Mouse (Mus musculus) G1E-ER4 (cell line): Measurements from ENCODE around the gene Dgkd. TPM values are rescaled to one million over a fixed set of nuclear protein-coding genes. Genes with fewer than 3 reads are reported as not detected.

ENCODE experiments used
- GATA1 ChIP-seq: IDR thresholded peaks from one replicate; pipeline ENCODE4 v1.8.0; 2012; ENCODE audit warnings: low read length, inconsistent platforms
- polyA plus RNA-seq: library from polyadenylated mRNA; stranded (reverse); fragments of >175 nt; gene quantifications from 2 replicates; pipeline ENCODE4 v1.2.3, GENCODE M21; 2012

Gene Dgkd
- polyA plus RNA-seq, 1 experiment, result 15.5 TPM

GRCm38 (mm10) chr1:87935546-87935945 lies 82.5 kb downstream of the Dgkd start:
- TF ChIP-seq GATA1, result no peak

- no peak for TF ChIP-seq GATA1
Observed at GRCm38 (mm10) chr1:87936075-87936474, 83.0 kb downstream of the Dgkd start.

- TF ChIP-seq GATA1, result no peak
Observed at GRCm38 (mm10) chr1:87936516-87936915, 83.4 kb downstream of the Dgkd start.

- no peak for TF ChIP-seq GATA1
Observed at GRCm38 (mm10) chr1:87941765-87942164, 88.7 kb downstream of the Dgkd start.

GRCm38 (mm10) chr1:87947681-87948091 lies 94.6 kb downstream of the Dgkd start:
- no peak for TF ChIP-seq GATA1

- no peak for TF ChIP-seq GATA1
Observed at GRCm38 (mm10) chr1:87951641-87952040, 98.6 kb downstream of the Dgkd start.

- TF ChIP-seq GATA1, result no peak
Observed at GRCm38 (mm10) chr1:87953073-87953472, 100.0 kb downstream of the Dgkd start.

- TF ChIP-seq GATA1, result no peak
Observed at GRCm38 (mm10) chr1:87958931-87959330, 105.8 kb downstream of the Dgkd start.

GRCm38 (mm10) chr1:87959532-87959931 lies 106.4 kb downstream of the Dgkd start:
- no peak for TF ChIP-seq GATA1

- peak; percentile 81 for TF ChIP-seq GATA1
Observed at GRCm38 (mm10) chr1:87959998-87960431, 106.9 kb downstream of the Dgkd start.

- no peak for TF ChIP-seq GATA1
Observed at GRCm38 (mm10) chr1:87960752-87961151, 107.7 kb downstream of the Dgkd start.

GRCm38 (mm10) chr1:87961459-87962167 lies 108.5 kb downstream of the Dgkd start:
- TF ChIP-seq GATA1, result peak; percentile 99

GRCm38 (mm10) chr1:87970381-87970780 lies 117.3 kb downstream of the Dgkd start:
- no peak for TF ChIP-seq GATA1

GRCm38 (mm10) chr1:87982291-87982690 lies 129.2 kb downstream of the Dgkd start:
- no peak for TF ChIP-seq GATA1

- TF ChIP-seq GATA1, result no peak
Observed at GRCm38 (mm10) chr1:87992716-87993115, 139.6 kb downstream of the Dgkd start.

Other genes with a start within 250 kb of the Dgkd start
- gene Inpp5d, start 233.0 kb upstream of the Dgkd start, polyA plus RNA-seq, result 97.0 and 201 TPM in 2 replicates
- gene Atg16l1, start 97.4 kb upstream of the Dgkd start, polyA plus RNA-seq, result 5.1 and 9.7 TPM in 2 replicates
- not detected in 2 replicates for gene Sag, start 49.6 kb upstream of the Dgkd start, polyA plus RNA-seq
- 1.2 and 2.3 TPM in 2 replicates for gene Usp40, start 155.3 kb downstream of the Dgkd start, polyA plus RNA-seq
- not detected in 2 replicates for gene Ugt1a10, start 202.1 kb downstream of the Dgkd start, polyA plus RNA-seq
- gene Ugt1a9, start 217.5 kb downstream of the Dgkd start, polyA plus RNA-seq, result not detected in 2 replicates
- gene Ugt1a8, start 234.5 kb downstream of the Dgkd start, polyA plus RNA-seq, result not detected in 2 replicates
- not detected in 2 replicates for gene Ugt1a7c, start 241.8 kb downstream of the Dgkd start, polyA plus RNA-seq
- gene Ugt1a6b, start 250.0 kb downstream of the Dgkd start, polyA plus RNA-seq, result not detected in 2 replicates